Mouse (Mus musculus): ENCODE measurements around the gene Sypl.

GRCm38 (mm10) chr12:33024524-33024923 lies 70.8 kb downstream of the Sypl start:
- TF ChIP-seq CTCF (IDR thresholded peaks at IDR 0.05; ENCODE audit: low read depth, low read length) (no peak), GATA2 (IDR thresholded peaks at IDR 0.05; ENCODE audit: borderline replicate concordance, low read depth, low read length) (no peak), POLR2AphosphoS5 (IDR thresholded peaks at IDR 0.05; ENCODE audit: insufficient replicate concordance, low read depth, low read length) (no peak)

Measured in G1E (cell line).